Mouse (Mus musculus) urinary bladder, postnatal 10 days (tissue): Measurements from ENCODE around the gene Dand5.

ENCODE experiments used
- DNase-seq: peaks from one replicate; pipeline ENCODE4 v3.0.0; 2022; ENCODE audit warnings: low spot score

Dand5 gene

DNA sequence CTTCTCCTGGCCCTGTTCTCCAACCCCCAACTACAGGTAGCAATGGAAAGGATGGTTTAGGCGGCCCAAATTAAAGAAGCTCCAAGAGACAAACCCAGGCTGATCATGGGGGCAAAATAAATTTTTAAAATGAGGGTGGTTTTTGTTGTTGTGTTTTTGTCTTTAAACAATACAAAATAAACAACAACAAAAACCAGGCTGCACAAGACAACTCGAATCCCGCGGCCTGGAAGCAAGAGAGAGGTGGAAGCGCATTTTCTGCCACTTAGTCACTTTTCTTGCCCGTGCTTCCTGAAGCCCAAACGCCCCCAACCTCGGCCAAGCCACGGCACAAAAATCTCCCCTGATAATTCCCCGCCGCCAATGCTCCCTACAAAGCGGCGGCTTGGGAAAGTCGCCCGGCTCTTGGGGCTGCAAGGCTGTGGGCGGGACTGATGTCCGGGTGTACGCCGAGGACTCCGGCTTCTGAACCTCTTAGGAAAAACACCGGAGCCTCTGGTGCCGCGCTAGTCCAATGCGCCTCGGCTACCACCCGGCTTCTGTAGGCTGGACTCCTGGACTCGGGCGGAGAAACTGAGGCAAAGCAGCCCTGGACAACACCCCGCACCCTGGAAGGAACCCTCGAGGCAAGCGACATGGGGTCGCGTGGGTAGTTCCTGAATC is 38.6 kb downstream of the Dand5 start:
- no peak for DNase-seq

DNA sequence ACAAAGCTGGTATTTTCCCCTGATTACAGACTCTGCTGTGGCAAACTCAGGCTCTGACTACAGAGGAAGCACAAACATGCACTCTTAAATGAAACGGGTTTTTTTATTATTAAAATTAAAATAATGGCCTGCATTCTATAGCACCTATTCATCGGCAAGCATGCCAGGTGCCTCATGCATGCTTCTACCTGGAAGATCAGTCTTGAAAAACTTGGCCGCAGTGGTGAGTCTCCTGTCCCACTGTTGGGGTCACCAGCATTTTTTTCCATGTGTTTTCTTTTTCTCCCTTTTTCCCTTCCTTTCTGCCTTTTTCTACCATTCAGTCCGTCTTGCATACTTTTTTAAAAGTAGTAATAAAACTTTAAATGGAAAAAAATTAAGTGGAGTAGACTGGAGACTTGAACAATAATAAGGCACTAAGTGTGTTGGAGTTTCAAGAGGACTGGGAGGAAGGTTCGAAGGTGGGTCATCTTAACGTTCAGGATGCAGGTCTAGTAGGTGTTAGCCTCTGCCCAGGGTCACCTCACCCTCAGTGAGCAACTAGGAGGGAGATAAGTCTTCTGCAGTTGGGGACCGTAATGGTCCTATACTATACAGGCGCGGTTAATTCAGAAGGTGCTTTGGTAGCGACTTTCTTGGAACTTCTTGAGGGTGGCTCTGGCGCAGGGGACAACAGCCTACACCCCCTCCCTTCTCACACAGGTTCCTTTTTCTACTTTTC is 39.3 kb downstream of the Dand5 start:
- DNase-seq = no peak

DNA sequence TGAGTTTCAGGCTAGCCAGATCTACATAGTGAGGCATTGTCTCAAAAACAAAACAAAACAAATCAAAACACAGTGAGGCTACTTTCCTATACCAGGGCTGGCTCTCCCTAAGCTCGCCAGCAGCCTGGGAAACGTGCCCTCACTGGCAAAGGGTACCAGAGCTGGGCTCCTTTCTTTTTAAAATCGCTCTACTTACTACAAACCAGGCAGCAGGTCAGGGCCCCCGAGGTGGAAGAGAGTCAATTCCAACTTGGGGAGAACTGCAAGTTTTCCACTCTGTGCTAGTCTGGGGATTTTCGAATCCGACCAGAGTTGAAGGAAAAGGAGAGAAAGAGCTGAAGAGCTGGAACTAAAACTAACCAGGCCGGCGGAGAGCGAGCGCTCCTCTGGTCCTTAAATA is 39.9 kb downstream of the Dand5 start:
- no peak for DNase-seq

DNA sequence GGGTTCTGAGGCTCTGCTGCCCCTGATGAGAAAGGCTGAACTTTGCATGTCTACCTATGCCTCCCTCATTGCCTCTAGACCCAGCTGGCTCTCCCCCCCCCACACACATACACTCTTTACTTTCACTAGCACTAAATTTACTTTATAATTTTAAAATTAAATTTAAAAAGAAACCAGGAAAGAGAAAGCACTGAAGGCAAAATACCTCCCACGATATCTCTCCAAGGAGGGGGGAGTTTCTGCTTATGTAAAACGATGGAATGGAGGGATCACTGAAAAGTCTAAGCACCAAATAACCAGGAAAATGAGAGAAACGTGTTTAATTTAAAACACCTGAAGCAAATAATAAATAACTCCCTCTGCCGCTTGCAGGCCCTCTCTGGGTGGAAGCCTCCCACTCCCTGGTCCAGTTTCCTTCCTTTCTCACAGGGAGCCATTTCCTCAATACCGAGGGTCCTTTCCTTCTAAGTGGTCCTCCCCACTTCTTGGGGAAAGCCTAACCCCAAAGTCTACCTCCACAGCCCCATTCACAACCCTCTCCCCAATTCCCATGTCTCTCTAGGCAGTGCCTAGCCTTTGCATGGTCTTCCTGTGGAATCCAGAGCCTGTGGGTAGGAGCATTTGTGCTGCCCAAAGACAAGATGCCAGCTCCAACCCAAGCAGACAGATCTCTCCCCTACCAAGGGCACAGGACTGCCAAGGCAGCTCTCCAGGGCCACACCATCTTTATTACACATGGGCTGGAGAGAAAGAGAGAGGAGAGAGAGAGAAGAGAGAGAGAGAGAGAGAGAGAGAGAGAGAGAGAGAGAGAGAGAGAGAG is 40.7 kb downstream of the Dand5 start:
- no peak for DNase-seq

DNA sequence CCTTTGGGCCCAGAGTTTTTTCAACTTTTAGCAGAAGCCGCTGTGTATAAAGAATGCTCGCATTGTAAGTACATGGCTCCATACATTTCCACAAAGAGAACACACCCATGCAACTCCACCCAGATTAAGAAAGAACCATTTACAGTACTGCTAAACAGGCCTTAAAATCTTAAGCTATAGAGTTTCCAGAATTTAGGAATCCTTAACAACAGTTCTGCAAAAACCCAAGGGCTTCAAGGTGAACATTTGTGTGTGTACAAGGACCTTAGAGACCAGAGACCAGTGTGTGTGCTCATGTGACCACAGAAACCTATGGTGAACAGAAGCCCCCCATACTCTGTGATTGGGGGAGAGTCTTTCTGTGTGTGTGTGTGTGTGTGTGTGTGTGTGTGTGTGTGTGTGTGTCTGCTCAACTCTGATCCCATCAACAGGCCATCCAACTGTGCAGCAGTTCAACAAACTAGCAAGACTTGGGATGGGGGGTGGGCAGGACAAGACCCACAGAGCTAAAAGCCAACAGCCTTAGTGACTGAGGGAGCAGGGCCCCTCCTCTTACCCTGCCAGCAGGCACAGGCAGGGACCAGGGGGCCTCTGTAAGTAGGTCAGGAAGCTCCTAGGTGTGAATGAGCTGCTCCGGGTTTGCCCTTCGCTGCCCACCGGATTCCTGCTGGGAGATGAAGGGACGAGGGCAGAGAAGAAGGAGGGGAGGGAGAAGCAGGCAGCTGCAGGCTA is 41.5 kb downstream of the Dand5 start:
- DNase-seq = no peak

DNA sequence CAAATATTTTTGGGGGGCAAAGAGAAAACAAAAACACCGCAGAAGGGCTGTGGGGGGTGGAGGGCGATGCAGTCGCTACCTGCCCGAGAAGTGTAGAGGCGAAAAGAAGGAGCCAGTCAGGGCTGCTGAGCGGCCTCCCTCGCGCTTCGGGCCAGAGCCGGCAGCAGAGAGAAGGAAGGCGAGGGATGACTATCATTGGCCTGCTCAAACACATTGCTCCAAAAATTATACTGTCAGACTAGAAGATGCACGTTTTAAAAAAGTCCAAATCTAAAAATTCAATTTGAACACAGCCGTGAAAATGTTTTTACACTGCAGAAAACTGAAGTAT is 42.4 kb downstream of the Dand5 start:
- DNase-seq = no peak

DNA sequence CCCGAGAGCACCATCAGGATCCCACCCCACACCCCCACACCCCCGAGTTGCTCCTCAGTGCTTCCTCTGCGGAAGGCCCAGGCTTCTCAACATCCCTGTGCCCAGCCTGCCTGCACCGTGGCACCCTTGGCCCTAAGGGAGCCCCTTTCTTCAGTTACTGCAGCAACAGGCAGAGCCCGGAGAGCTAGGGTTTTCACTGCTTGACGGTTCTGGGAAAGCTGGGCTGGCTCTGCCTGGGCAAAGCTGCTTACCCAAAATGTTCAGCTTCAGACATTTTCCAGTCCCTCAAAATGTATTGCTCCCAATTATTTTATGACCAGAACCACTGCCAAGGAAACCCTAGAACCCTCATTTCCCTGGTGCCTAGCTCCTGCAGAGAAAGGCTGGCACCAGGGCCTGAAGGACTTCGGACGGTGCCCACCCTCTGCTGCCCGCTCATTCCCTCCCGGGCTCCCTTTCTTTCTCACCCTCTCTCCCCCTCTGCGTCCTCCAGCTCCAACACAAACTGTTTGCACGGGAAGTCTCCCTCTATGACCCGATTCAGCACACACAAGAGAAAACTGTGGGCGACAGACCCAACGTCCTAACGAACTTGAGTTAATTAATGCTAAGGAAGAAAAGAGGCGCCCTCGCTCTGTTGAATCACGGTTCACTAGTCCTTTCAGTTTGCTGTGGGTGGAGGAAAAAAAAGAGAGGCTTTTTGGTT is 43.0 kb downstream of the Dand5 start:
- DNase-seq = no peak

DNA sequence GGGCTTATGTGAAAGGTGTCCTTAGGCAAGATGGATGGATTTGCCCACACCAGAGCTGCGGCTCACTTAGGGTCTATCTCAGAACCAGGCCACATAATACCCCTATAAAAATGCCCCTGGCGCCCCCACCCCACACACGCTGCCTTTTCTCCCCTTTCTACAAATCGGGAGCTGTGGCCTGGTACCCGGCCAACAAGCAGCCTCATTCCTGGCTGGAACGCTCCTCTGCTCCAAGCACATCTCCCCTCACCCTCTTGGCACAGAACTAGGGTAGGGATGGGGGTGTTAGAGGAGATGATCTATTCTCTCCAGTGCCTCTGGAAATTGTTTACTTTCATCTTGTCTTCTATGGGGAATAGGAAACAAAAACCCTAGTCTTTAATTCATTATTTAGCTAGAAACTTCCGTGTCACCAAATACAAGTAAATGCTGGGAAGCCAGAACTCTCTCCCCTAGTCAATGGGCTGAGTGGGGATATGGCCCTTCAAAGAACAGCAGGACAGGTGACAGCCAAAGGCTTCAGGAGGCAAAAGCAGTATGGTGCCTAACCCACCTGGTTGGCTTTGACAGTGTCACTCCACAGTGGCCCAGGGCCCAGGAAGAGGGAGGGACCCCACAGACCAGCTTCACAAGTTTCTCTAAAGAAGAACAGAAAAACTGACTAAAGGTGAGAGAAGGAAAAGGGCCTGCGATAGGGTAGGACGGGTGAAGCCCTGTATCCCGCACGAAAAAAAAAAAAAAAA is 43.8 kb downstream of the Dand5 start:
- no peak for DNase-seq

DNA sequence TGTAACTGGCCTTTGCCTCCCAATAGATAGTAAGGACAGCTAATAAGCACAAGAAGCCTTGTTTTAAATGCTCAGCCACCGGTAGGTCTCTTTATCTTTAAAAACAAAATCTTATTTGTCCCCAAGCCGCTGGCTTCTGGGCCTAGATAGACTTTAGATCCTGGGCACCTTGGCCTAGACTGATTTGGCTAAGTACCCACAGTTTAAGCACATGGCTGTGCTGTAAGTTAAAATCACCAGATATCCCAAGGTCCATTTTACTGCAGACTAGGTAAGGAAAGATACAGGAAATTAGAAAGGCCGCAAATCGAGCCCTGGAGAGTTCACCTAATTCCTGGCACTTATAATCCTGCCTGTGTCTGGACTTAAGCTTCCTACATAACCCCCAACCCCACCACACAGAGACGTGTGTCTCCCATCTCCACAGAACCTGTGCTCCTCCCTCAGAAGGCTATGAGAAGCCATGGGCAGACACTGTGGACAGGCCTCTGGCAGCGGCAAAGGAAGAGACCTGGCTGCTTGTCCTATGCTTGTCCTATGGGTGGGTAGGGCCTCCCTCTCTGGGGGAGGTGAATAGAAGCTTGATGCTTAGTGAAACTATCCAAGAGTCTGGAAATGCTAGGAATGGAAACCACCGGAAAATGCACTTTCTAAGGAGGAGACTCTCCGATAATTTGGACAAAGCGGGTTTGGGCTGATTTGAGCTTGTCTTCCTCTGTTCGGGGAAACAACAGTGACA is 44.6 kb downstream of the Dand5 start:
- no peak for DNase-seq

DNA sequence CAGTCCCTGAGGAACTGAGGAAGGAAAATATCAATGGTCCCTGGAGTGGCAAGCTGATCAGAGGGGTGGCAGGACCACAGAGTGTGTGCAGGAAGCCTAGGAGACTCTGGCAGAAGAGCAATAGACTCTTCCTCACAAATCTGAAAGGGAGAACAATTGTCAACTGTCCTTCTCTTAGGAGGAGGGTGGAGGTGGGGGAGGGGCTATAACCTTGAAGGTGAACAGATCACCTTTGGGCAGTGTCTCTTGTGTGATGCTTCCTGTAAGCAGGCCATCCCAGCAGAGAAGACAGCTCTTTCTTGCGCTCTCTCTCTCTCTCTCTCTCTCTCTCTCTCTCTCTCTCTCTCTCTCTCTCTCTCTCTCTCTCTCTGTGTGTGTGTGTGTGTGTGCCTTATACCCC is 46.1 kb downstream of the Dand5 start:
- no peak for DNase-seq

DNA sequence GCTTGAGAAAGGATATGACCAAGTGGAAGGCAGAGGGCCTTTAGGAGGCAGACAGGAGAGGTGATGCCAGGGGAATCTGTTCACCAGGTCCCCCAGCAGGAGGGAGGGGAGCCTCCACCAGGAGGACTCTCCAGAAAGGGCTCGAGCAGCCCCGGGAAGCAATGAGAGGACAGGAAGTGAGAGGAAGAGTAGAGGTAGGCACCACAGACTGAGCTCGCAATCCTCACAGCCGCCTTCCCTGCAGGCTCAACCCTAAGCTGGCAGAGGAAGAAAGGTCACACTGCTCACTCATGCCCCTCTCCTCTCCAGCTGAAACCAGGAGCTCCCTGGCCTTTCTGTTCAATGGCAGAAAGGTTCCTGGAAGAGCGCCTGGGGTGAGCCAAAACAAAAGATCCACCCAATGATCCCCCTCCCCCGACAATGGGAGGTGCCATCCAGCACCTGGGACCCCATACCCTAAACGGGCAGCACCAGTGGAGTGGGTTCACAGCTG is 47.0 kb downstream of the Dand5 start:
- DNase-seq = no peak

DNA sequence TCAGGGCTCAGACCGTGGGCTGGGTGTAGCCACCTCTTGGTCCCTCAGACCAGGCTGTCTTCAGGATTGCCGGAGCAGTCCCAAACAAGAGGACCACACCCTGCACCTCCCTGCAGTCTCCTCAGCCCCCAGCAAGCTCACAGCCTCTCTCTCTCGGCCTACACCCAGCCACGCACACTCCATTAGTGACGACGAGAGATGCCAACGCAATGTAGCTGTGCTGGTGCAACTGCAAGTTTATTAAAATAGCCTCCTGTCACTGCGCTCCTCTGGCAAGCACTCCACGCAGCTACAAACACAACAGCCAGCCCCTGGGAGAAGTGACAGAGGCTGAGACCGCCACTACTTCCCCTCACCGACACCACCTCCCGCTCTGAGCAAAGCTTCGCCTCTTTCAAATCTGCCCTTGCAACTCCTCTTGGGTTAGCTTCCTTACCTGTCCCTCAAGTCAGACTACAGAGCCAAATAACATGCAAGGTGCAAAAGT is 47.5 kb downstream of the Dand5 start:
- no peak for DNase-seq

DNA sequence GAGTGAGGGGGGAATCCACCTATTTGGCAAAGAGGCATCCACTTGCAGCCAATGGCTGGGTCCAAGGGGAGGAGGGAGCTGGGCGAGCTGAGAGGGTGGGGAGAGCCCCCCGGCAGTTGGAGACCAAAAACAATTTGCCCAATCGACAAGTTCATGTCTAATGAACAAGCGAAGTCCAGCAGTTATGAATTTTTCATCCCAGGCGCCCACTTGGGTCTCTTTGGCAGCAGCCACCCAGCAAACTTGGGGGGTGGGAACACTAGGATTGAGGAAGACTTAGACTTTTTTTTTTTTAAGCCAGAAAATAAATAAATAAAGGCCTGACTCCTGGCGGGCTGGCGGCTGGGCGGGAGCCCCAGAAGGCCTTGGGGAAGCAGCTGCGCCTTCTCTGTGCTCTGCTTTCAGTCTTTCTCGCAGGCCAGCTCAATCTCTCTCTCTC is 48.1 kb downstream of the Dand5 start:
- no peak for DNase-seq

DNA sequence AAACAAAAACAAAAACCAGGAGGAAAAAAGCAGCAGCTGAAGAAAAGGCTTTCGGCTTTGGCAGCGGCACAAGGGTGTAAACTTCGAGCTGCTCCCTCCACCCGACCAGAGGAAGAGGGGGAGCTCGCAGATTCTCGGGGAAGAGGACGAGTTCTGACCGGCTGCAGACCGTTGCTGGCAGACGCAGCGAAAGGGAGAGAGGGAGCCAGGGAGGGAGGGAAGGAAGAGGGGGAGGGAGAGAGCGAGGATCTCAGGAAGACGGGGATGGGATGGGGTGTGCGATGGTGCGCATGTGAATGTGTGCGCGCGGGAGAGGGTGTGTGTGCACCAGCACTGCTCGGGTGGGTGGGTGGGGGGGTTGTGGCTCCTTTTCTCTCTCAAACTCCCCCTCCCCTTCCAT is 48.8 kb downstream of the Dand5 start:
- peak; percentile 56 for DNase-seq

DNA sequence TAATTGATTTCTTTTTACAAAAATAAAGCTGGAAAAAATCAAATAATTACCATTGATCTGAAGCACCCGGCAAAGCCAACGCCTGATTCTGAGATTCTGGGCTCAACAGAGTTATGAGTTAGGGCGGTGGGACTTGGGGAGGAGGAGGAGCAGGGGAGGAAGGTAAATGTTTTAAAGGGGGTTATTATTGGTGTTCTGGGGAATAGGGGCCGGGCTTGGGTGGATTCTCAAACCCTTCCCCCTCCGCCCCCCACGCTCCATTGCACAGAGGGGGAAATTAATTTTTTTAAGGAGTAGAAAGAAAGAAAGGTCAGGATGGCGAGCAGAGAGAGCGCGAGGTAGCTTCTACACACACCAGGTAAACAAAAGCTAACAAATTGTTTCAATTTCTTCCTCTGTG is 49.3 kb downstream of the Dand5 start:
- no peak for DNase-seq

DNA sequence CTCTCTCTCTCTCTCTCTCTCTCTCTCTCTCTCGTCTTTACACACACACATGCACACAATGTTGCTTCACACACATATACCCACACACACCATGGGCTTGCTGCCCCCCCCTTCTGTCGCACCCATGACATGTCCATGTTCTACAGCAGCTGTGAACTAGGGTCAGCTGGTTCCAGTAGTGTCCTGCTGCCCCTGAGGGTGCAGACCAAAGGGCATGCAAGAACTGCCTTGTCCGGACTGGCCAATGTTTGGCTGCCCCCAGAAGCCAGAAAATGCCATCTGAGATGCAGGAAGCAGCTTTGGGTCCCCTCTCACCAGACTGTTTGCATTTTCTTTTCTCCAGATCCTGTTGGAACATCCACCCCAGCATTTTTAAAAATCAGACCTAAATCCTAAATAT is 50.0 kb downstream of the Dand5 start:
- no peak for DNase-seq

DNA sequence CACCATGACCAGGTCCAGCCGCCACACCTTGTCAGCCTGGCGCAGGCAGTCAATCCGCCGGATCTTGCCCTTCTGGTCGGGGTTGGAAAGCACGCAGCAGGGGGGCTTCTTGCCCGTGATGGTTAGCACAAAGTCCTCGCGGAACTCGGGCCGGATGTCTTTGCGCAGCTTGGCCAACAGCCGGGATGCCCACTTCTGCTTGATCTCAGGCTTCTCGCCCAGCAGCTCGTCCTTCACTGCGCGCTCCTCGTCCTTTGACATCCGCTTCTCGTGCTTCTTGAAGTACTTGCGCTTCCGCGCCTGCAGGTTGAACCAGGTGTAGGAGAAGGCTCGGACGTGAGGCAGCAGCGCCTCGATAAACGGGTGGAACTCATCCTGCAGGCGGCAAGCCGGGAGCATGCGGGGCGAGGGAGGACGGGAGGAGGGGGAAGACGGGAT is 50.7 kb downstream of the Dand5 start:
- no peak for DNase-seq

DNA sequence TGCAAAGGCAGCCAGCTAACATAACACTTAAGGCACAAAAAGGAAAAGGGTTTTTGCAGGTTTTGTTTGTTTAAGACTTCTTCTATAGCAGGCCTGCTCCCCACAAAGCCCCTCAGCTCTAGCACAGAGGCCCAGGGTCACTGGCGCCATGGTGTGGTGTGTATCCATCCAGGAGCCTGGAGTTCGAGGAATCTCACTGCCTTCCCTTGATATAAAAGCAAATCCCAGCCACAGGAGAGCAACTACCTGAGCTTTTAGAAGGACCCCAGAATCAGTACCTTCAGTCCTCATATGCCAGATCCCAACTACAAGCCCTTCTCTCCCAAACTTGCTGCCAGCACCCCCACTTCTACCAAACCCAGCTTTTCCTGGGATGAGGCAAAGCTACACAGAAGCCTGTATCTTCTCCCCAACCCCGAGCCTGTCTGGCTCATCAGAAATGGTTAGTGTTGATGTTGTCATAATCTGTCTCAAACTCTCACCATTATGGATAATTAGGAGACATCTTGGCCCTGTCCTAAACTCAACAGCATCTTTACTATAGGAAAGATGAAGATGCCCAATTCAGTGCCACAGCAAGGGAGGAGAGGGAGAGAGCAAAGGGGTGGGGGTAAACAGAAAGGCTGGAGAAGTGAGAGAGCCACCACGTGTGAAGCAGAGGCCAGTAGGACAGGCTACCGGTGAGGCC is 51.5 kb downstream of the Dand5 start:
- no peak for DNase-seq
